Mouse (Mus musculus) c-Kit-positive CD71-negative TER-119-negative erythroid progenitor cells, embryonic 14.5 days (primary cell): ENCODE data around the gene Atpif1.
"Not testable (repeated sequence)": the region's sequence is repeated elsewhere in the genome, so short reads cannot be mapped to it uniquely, and the experiment has no call there.

Source experiments
- DNase-seq: peaks from one replicate; pipeline ENCODE4 v3.0.0-alpha.2; 2013; ENCODE audit warnings: low read depth

Atpif1 gene

DNA sequence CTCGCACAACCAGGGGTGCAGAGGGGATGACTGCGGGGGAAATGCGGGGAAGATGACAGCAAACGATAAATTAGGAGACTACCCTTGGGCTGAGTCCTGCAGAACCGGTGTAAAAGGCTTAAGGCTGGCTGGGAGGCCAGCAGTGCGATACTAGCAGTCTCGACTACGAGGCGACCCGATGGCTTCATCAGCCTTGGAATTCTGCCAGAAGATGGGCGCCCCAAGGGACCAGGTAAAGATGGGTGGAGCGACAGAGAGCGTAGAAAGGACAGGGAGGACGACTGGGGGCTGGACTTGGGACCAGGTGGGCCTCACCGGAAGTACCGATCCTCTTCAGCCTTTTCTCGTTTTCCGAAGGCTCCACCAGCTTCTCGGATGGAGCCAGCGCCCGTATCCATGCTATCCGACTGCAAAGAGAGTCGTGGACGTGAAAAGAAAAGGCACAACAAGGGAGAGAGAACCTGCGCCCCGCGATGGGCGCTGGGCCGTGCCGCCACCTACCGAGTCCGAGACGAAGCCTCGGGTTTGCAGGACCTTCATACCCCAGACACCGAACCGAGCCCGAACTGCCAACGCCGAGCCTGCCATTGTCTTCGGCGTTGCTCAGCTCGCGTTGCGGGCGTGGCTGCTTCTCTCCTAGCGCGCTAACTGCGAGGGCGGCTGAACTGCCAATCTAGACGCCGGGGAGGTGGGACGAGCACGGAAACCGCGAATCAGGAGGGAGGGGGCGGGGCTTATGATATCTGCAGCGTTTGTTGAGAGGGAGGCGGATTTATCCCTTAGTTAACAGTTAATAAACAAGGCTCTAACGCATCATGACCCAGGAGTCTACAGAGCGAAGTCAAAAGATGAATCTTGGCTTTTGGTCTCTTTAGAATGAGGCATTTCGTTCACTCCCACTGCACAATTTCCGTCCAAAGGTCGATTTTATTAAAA is at the start of gene Atpif1:
TSS of gene Atpif1 (minus strand) at position 679 of the 936 bp plus-strand sequence.
- DNase-seq, result peak; percentile 92

DNA sequence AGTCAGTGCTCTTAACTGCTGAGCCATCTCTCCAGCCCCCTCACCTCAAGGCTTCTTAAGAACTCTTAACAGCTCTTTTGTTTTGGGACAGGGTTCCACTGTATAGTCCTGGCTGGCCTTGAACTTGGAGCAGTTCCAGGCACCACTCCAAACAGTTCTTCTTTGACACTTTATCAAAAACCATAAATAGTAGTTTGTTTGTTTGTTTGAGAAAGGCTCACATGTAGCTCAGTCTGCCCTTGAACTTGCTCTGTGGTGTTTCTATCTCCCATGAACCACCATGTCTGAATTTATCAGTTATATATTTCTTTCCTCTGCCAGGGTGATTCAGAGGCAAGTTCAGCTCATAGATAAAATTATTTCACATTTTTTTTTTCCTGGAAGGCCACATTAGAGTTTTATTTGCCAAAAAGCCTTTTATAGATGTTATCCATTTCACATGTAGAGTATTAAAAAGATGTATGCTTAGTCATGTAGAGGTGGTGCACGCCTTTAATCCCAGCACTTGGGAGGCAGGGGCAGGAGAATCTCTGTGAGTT is 41.4 kb upstream of the Atpif1 start:
- no peak for DNase-seq

- DNase-seq, result no peak
Measured at GRCm38 (mm10) chr4:132573327-132573726, 39.9 kb upstream of the Atpif1 start.

GRCm38 (mm10) chr4:132571190-132571589 is 37.7 kb upstream of the Atpif1 start:
- DNase-seq, result no peak

GRCm38 (mm10) chr4:132569115-132569514 is 35.7 kb upstream of the Atpif1 start:
- no peak for DNase-seq

DNA sequence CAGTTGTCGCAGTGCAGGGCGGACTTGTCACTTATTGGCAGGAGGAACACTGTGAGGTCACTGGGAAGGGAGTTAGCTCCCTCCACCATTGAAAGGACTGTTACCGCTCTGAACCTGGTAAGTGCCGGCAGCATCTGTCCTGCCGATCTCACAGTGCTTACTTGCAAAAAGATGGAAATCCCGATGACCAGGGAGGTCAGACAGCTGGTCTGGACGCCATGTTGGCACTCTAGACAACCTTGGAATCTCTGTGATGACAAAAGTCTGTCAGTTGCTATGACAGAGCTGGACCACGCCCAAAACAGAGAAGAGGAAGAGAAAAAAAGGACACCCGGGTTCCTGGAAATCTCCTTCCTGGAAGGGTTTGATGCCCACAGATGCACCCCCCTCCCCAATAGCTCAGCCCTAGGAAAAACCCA is 33.9 kb upstream of the Atpif1 start:
- no peak for DNase-seq

- DNase-seq, result no peak
Measured at GRCm38 (mm10) chr4:132565089-132565747, 31.8 kb upstream of the Atpif1 start.

DNA sequence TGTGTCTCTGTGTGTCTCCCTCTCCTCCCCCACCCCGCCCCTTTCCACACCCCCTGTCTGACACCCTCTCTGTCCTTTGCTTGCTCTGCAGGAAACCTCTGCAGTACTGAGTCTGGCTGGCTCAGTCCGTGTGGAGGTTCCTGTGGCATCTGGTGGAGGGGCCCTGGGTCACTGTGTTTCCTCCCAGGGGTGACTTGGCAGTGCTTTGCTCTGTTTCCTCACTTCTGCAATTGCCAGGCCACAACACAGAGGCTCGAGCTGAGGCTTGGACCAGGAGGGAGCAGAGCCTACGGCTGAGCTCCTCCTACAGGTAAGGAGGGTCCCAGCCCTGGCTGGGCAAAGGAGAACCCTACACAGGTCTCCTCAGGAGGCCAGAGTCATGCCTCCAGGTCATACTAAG is 30.5 kb upstream of the Atpif1 start, which contains the start of gene Ptafr:
TSS of gene Ptafr (plus strand) at position 103 of the 400 bp plus-strand sequence.
- DNase-seq, result peak; percentile 56

GRCm38 (mm10) chr4:132563261-132563660 is 29.8 kb upstream of the Atpif1 start:
- no peak for DNase-seq

GRCm38 (mm10) chr4:132555550-132555949 is 22.1 kb upstream of the Atpif1 start:
- DNase-seq, result not testable (repeated sequence)

DNA sequence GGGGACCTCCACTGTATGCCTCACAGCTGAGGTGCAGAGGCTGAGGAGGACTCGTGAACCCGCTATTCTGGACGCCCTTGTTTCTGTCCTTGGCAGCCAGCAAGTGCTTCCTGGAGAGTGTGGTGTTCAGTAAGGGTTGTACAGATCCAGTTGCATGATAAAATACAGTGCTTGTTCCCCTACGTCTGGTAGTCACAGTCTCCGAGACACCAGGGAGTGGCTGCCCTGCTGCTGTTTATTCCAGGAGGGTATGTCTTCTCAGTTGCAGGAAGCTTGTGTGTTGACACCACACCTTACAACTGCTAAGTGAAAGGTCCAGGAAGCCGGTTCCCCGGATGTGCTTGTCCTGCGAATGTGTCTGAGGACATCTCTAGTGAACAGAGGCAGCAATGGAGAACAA is 21.2 kb upstream of the Atpif1 start:
- DNase-seq, result no peak

- DNase-seq, result no peak
Measured at GRCm38 (mm10) chr4:132554221-132554620, 20.8 kb upstream of the Atpif1 start.

- DNase-seq, result peak; percentile 73
Measured at GRCm38 (mm10) chr4:132545851-132546250, 12.4 kb upstream of the Atpif1 start.

DNA sequence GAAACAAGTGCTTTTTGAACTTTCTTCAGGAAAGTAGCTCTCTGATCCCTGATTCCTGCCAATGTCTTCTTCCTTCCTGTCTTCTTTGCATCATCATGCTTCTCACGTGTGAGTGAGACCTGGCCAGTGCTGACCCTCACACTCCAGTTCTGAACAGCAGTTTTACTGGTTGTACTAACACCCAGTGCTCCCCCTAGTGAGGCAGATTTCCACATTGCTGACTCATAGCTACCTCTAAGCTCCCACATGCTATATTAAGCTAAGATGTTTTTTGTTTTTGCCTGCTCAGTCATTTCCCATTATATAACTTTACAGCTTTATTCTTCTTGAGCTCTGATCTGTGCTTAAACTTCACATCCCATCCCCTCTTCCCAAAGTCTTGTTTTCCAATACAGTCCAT is 9.3 kb upstream of the Atpif1 start:
- DNase-seq, result no peak

GRCm38 (mm10) chr4:132541413-132541812 is 8.0 kb upstream of the Atpif1 start:
- no peak for DNase-seq

DNA sequence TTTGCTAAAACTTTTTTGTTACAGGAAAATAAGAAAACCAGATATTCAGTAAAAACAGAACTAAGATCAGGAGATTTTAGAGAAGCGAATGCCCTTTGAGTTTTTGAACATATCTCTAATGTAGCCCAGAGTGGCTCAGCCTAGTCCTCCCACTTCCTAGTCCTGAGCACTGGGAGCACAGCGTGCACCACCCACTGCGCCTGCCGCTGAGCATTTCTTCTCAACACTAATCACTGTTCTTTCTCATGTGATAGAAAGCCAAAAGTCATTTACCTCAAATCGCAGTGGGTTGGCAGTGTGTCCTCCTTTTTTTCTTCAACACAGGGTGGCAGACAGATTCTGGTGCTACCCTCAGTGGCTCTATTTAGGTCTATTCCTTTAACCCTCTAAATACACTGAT is 6.0 kb upstream of the Atpif1 start:
- no peak for DNase-seq

GRCm38 (mm10) chr4:132535406-132536121 is 2.1 kb upstream of the Atpif1 start, which contains the start of gene Dnajc8:
TSS of gene Dnajc8 (plus strand) at chr4:132535550.
- peak; percentile 94 for DNase-seq

DNA sequence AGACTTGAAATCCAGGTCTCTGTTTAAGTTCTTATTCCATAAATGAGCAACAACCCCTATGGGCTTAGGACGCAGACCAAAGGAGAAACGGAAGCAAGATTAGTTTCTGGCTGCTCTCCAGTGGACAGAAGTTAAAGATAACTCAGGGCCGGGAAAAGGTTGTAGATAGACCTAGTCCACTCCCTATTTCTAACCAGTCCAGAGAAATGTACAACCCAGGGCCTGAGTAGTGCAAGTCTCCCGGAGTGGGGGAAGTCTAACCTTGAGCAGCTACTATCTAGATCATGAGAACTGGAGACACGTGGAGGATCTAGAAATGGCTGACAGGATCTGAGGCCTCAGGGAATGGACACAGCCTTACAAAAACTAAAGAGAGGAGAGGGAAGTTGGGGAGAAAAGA is 963 bp downstream of the Atpif1 start:
- DNase-seq, result no peak

DNA sequence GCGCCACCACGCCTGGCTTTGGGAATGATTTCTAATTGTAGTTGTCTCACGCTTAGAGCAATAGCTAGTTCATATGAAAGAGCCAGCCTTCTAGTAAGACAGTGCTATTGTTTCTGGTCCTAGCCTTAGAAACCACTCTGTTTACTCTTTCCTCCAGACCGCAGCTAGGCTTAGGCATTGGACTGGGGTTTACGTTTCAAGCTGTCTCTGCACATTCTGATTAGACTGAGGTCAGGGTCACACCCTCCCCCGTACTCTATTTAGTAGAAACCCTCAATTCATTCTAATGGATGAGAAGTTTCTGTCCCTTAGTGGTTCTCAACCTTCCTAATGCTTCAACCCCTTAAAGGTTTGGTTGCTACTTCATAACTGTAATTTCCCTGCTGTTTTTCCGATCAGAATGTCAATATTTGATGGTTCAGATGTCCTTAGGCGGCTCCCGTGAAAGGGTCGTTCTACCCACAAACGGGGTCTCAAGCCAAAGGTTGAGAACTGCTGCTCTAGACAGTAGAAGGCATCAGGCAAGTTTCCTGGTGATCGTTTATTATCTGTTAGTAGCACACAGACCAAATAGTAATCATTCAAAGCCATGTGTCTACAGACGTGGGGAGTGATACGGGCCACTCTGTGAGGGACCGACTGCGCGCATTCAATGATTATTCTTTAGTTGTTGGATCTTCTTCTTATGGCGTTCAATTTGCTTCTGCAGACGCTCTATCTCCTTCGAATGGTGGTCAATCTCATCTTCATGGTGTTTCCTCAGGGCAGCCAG is 3.2 kb downstream of the Atpif1 start:
- DNase-seq, result no peak

DNA sequence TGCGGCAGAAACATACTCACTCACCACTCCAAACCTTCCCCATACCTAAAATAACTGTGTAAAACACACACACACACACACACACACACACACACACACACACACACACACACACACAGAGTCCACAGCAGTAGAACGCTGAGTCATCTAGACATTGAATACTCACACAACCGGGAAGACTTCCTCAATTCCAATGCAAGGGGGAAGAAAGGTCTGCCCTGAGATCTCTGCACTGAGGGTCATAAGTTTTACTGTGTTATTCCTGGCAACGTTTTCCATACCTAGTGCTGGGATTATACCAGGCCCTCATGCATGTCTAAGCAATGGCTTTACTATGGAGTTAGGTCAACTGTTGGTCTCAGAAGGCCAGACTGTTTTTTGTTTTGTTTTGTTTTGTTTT is 4.1 kb downstream of the Atpif1 start:
- no peak for DNase-seq

DNA sequence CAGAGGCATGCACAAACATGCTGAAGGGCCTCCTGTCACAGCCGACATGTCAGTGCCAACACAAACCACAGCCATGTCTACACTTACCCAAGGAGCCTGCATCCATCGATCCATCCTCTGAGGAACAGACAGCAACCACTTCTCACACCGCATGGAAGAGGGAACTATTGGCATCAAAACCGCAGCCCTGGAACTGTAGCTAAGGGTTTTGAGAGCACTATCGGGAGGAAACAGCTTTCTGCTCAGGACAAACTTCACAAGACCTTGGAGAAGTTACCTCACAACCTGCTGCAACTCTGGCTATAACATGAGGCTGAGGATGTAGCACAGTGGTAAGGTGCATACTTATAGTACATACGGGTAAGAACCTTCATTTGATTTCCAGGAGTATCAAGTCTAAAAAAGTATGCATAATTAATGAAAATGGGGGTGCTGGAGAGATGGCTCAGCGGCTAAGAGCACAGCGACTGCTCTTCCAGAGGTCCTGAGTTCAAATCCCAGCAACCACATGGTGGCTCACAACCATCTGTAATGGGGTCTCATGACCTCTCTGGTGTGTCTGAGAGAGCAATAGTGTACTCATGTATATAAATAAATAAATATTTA is 5.4 kb downstream of the Atpif1 start:
- DNase-seq, result no peak
